Mouse (Mus musculus) ovary, adult 18-20 months (tissue): ENCODE measurements around the gene Cd83.

Source experiments
- DNase-seq: peaks from one replicate; pipeline ENCODE4 v3.0.0; 2022; ENCODE audit warnings: low spot score, mixed read lengths

Cd83 gene

DNA sequence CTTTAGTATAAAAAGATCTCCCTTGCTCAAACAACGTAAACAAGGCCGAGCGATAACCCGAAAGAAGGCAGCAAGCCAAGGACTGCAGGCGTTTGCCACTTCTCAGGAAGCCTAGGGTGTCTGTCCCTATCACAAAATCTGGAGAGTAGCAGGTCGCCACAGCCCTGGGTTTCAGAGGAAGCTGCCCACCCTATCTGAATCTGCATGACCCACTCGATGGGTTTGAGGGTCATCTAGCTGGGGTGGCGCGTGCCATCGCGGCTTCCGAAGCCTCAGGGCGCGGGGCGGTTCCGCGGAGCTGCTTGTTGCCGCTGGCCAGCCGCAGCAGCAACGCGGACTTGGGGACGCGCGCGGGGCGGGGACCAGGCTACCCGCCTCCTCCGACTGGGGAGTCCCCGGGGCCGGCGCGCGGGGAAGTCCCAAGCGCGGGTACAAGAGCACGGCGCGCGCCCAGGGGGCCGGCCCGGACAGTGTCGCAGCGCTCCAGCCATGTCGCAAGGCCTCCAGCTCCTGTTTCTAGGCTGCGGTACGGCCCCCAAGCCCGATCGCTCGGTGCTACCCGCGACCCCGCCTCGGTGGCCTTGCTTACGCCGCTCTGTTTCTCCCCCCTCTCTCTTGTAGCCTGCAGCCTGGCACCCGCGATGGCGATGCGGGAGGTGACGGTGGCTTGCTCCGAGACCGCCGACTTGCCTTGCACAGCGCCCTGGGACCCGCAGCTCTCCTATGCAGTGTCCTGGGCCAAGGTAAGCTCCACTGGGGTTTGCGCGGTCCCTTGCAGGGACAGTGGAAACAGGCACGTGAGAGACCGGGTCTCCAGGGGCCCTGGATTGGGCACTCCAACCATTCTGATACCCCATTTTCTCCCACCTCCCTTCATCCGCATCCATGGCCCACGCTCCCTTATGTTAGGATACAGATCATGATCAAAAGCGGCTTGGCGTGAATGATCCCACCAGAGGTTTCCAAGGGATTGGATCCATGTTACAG lies at the start of gene Cd83:
Gene Cd83 (plus strand): TSS at position 51 of the 987 bp plus-strand sequence.
- DNase-seq = no peak

GRCm38 (mm10) chr13:43739598-43740275 lies 44.8 kb upstream of the Cd83 start:
- DNase-seq = peak; percentile 59

DNA sequence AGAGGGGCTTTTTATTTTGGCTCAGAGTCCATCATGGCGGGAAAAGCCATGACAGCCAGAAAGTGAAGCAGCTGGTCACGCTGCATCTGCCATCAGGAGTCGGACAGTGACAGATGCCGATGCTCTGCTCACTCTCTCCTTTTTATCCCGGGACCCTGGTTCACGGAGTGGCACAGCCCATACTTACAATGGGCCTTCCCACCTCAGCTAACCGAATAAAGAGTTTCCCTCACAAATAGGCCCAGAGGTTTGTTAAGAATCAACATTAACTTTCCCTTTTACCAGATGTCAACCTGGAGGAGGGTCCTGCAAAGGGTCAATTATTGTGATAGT lies 44.3 kb upstream of the Cd83 start:
- DNase-seq = no peak

DNA sequence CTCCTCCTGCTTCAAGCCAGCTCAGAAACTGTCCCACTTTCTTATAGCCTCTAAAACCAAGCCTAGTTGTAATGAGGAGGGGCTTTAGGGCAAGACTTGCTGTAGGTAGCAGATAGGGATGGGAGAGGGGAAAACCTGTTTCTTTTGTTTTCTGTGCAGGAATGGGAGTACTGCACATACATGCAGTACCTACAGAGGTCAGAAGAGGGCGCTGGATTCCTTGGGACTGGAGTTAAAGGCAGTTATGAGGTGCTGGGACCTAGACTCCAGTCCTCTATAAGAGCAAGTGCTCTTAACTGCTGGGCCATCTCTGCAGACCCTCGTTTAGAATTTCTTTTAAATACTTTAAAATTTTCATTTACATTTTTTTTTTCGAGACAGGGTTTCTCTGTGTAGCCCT lies 41.9 kb upstream of the Cd83 start:
- no peak for DNase-seq

GRCm38 (mm10) chr13:43744259-43744658 lies 40.3 kb upstream of the Cd83 start:
- no peak for DNase-seq

- DNase-seq = no peak
Measured at GRCm38 (mm10) chr13:43750301-43750700, 34.3 kb upstream of the Cd83 start.

DNA sequence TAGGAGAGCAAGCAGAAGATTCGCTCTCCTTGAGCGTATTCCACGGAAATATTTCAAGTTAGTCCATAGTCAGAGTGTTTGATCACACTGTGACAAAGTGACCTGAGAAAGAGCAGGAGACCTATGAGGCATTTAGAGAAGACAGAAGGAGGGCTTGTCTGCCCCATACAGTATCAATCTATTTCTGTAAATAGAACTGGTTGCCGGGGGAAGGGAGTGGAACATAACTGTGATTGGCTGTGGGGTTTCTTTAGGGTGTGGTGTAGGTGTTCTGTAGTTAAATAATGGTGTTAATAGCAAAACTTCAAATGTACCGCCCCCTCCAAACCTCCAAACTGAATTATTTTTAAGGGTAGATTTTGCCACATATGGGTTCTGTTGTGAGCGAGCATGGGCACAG lies 33.6 kb upstream of the Cd83 start:
- no peak for DNase-seq

DNA sequence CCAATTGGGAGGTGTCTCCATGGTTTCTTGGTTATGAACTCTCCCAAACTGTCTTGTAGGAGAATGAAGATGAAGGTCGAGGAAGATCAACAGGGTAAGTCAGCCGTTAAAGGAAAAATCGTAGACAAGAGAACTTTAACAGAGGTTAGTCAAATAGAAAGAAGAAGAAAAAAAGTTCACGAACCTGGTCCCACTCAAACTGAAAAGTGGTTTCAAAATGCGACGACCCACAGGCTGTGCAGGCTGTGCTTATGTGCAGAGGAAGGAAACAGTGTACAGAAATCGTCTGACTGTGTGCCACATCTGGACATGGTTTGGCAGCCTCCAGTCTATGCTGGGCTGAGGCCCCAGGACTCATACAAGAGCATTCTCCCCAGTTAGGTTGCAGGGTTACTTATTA lies 32.2 kb upstream of the Cd83 start:
- DNase-seq = no peak

- DNase-seq = no peak
Measured at GRCm38 (mm10) chr13:43753652-43754051, 30.9 kb upstream of the Cd83 start.

GRCm38 (mm10) chr13:43754455-43755128 lies 30.0 kb upstream of the Cd83 start:
- no peak for DNase-seq

GRCm38 (mm10) chr13:43755573-43755972 lies 29.0 kb upstream of the Cd83 start:
- no peak for DNase-seq

DNA sequence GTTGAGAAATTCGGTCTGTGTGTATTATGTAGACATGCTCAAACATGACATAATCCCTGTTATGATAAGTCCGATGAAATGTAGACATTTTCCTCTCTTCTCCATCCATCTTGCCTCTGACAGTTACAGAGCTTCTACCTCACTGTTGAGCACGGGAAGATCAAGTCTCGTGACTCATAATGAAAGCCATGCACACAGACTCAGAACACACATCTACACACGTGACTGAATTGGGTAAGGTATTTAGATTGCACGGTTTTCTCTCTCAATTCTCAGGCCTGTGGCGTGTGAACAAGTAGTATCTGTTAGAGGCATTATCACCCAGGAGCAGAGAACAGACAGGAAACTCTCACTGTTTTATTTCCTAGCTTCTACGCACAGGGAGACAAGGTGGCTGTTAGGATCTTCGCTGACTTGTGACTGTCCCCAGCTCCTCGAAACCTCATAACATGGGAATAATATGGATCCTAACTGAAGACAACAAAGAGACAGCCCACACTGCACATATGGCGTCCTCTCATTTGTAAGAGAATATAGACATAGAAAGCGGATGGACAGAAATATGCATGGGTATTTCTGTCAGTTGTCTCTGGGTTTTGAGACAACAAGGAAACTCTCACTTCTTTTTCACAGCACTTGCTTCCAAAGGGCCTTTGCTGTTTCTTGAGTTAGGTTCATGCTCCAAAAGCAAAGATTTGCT lies 23.3 kb upstream of the Cd83 start:
- DNase-seq = no peak

- DNase-seq = no peak
Measured at GRCm38 (mm10) chr13:43762901-43763300, 21.7 kb upstream of the Cd83 start.

- DNase-seq = no peak
Measured at GRCm38 (mm10) chr13:43763301-43763994, 21.1 kb upstream of the Cd83 start.

- no peak for DNase-seq
Measured at GRCm38 (mm10) chr13:43763995-43764579, 20.5 kb upstream of the Cd83 start.

DNA sequence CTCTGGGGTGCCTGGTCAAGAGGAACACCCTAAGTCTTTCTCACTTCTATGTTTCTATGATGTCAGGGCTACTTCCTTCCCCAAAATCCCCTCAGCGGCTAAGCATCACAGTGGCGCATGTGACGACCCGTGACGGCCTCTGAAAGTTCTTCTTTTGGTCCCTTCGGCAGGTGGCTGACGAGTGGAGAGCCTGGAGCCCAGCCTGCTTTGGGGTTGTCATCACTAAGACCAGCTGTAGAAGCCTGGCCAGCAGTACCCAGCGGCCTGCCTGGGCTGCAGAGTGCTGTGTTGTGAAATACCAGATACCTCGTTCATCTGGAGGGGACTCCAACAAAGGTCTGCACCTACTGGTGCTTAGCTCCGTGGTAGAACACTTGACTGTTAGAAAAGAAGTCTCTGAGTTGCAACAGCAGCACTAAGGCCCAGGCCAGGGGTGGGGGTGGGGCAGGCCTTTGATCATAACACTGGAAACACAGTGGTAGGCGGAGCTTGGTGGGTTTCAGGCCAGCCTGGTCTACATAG lies 19.2 kb upstream of the Cd83 start:
- DNase-seq = no peak

DNA sequence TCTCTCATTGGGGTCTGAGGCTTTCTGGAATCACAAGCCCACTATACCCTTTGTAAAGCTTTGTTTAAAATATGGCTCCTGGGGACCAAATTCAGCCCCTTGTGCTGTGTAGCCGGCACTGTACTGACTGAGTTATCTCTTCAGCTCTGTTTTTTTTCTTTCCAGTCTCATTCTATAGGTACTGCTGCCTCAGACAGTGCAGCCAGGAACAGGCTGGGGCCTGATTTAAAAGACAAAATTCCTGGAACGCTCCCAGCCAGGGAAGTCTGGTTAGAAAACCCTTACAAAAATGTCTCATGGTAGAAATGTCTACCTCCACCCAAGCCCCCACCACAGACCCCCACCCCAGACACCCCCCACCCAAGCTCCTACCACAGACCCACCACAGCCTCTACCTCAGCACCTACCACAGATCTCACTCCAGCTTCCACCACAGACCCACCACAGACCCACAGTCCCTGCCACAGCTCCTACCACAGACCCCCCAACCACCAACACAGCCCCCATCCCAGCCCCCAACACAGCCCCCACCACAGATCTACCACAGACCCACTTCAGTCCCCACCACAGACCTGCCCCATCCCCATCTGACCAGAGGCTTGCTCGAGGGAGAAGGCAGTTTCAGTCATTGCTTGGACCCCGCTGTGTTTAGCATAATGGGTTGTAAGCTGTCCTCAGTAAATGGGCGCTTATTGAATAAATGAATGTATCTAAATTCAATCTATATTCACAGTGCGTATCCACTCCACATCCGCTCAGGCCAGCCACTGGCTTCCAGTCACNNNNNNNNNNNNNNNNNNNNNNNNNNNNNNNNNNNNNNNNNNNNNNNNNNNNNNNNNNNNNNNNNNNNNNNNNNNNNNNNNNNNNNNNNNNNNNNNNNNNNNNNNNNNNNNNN lies 17.5 kb upstream of the Cd83 start:
- no peak for DNase-seq

DNA sequence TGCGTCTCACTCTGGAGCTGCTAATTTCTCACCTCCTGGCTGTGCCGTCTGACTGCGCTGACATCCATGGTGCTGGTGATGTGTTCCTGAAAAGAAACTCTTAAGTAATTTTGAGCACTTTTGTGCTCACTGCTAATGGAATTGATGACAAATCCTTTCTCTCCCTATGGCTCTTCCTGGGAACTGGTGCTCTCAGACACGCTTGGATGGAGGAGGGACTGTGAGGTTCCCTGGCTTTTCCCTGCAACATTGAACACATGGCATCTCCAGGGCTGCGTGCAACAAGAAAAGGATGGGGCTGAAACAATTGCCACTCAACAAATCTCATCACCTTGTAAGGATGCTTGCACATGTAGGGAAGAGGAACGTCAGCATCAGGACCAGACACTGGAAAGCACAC lies 11.6 kb upstream of the Cd83 start:
- DNase-seq = no peak

GRCm38 (mm10) chr13:43773965-43774566 lies 10.5 kb upstream of the Cd83 start:
- DNase-seq = no peak
